Mouse (Mus musculus) frontal cortex, postnatal 36 days (tissue): Measurements from ENCODE around the gene Smox.

Source experiments
- DNase-seq, 2 experiments: peaks; one replicate each; pipeline ENCODE4 v3.0.0; 2022; ENCODE audit warnings: low spot score in 2 of 2

Smox gene

DNA sequence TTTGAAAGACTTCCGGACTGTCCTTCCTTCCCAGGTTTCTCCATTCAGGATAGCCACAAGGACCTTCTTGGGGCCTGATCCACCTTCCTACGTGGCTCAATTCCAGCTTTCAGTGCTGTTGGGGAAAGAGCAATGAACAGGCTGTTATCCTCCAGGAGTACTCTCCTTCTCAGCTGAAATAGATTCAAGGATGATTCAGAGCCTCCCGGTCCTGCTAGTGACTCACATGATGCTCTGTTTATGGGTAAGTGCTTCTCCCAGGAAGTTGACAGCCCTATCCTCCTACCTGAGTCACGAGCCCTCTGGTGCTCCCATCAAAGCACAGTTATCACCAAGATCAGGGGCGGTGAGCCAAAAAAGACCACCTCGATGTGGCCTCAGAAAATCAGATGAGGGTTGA lies 7.1 kb upstream of the Smox start:
- DNase-seq = peak in 1 of 2 experiments; percentile 54

DNA sequence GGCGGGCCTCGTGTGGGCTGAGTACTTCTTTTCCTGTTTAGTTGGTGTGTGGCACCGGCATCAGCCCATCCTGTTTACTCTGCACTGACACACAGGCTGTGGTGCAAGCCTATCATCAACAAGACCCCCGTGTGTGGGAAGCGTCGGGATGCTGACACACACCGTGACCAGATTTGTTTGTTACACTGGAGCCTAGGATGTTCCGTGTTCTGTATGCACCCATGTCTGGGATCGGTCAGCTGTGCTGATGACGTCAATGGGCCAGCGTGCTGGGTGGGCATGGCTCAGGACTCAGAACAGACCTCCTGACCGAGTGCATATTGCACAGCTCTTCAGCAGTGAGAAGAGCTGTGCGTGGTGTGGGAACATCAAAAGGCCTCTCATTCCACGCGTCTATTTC lies 6.2 kb upstream of the Smox start:
- DNase-seq = no peak

DNA sequence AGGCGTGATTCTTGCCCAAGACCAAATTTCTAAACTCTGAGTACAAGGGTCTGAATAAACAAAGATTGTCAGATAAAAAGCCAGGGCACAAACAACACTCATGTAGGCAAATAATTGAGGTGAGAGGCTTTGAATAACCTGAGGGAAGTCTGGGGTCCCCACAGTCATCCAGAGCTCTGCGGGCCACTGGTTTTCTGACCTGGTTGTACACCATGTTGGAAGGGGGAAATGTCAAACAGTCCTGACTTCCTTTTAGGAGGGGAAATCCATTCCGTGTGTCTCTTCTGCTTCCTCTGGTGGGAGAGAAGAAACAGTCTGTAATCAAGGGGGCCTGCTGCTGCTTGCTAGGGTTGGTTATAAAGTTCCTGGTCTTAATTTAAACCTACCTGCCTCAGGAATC lies 5.2 kb upstream of the Smox start:
- no peak for DNase-seq

DNA sequence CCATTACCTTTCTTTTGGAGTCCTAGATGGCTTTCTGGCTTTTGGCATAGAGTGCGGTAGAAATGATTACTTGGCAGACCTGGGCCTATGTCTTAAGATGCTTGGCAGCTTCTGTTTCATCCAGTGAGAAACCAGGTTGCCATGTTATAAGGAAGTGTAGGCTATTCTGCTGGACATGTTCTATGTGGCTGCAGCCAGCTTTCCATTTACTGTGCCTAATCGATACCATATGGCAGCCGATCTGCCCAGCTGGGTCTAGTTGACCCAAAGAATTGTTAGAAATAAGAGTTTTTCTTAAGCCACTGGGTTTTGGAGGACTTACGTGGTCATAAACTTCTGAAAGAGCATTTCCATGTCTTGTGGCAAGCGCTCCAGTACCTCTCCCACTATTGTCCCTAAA lies 4.0 kb upstream of the Smox start:
- no peak for DNase-seq

DNA sequence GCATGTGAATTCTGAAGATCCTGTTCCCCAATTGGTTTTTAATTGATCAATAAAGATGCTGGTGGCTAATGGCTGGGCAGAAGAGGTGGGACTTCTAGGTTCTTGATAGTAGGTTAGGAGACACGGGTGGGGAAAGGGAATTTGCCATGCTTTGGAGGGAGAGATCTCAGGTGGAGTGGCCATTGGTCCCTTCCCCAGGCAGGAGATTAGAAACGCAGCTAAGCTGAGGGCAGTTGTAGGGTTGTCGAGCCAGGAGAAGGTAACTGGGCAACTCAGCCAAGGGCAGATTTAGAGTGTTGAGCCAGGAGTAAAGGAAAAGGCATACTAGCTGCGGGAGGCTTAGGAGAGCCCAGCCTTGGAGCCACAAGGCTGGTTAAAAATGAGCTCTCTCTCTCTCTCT lies 3.0 kb upstream of the Smox start:
- no peak for DNase-seq

DNA sequence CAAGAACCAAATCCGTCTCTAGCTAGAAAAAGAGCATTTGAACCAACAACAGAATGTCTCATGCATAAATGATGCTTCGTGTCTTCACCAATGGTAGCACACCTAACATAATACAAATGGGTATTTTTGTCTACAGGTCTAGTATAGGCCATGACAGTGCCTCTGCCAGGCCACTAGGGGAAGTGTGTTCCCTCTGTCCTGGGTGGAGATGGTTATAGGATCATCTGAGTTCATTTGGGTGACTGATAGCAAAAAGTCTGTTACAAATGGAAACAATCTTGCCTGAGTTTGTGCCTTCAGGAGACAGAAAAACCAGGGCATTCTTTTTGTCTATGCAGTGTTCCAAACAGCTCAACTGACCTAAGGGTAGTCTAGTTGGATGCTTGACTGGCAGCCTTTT lies 2.4 kb upstream of the Smox start:
- DNase-seq = no peak

DNA sequence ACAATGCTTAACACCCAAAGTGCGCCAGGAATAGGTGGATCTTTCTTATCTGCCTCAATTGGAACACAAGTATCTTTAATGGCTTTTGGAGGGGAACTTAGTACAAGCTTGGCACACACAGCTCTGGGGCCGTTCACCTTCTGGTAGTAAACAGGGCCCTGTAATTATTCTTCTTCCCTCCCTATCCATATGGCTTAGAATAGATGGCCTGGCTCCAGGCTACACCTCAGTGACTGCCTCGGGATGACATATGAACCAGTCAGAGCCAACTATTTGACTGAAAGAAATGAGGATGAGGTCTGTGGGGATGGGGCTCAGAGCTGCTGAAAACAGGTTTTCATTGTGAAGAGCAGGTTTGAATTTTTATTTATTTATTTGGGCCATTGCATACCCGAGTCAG lies 1.7 kb upstream of the Smox start:
- no peak for DNase-seq

DNA sequence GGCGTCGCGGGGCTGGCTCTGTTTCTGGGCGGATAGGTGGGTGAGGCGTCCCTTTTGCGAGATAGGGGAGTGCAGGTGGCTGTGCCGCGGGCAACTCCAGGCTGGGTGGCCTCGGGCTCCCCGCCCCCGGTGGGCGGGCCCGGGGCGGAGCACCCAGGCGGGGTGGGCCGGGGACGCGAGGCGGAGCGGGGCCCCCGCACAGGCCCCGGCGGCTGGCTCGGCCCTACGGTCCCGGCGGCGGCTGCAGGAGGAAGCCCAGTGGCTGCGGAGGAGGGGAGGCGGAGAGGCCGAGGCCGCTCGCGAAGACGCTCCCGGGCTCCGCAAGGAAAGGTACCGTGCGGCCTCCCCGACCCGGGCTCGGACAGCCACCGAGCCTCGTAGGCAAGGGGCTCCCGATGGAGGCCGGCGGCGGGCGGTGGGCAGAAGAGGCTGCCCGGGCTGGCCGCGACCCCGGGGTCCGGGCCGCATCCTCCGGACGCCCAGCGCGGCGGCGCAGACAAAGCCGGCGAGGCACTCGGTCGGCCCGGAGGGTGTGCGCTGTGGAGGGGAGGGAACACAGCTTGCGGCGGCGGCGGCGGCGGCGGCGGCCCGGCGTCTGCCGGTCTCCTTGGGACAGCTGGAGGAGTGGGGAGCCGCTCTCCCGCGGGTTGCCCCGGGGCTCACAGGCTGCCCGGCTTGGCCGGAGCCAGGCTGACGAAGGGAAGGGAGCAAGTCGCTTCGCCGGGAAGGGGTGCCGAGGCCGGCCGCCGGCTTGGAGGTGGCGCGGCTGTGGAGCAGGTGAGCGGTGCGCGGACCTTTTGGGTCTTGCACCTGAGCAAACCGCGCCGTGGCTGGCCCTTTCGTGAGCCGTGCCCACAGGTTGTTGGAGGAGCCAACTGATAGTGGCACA lies 655 bp downstream of the Smox start:
- DNase-seq = peak; percentile 79 to 81

DNA sequence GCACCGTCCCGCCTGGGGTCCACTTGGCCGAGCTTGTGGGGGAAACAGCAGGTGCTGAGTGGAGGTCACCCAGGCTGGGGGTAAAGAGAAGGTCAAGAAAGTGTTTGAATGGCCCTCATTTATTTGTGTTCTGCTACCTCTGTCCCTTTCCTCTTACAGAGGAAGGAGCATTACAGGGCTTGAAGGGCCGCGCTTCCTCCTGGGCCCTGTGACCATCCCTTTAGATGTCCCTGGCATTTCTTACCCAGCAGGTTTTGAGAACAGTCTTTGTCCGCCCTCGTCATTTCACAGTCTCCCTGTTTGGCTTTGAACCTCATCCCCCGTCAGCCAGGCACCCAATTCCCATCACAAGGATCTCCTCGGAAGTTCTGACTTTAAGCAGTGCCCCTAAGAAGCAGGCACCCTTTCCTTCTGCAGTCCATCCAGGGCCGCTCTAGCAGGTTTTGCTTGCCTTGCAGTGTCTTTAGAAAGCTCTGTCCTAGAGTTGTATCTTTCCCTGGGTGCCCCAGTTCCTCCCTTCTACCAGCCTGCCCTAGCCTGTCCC lies 1.4 kb downstream of the Smox start:
- DNase-seq = no peak

DNA sequence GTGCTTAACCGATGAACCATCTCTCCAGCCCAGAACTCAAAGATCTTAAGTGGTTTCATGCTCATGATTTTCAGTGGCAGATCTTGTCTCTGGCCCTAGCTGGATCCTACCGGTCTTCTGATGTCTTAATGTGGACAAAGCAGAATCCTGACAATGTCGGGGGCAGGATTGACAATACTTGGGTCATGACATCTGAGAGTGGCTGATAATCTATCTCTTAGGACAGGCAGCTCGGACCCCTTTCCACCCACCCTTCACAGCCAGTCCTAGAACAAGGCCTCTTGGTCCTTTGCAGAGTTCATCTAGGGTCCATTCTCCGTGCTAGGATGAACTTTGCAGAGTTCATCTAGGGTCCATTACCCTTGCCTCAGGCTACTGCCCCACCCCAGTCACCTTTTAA lies 2.1 kb downstream of the Smox start:
- no peak for DNase-seq

DNA sequence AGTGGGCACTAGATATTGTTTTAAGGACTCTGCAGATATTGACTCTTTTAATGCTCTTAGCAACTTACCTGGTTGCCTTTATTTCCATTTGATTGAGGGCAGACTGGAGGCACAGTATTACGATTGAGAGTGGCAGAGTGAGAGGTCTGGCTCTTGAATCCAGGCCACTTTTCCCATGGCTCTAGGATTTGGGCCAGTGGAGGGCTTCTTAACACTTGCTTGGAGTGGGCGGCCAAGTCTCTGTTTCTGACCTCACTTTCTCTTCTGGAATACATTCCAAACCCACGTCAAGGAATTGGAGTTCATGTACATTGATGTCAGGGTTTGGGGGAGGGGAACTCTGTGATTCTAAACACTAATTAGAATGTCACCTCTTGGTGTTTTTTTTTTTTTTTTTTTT lies 4.0 kb downstream of the Smox start:
- DNase-seq = no peak

DNA sequence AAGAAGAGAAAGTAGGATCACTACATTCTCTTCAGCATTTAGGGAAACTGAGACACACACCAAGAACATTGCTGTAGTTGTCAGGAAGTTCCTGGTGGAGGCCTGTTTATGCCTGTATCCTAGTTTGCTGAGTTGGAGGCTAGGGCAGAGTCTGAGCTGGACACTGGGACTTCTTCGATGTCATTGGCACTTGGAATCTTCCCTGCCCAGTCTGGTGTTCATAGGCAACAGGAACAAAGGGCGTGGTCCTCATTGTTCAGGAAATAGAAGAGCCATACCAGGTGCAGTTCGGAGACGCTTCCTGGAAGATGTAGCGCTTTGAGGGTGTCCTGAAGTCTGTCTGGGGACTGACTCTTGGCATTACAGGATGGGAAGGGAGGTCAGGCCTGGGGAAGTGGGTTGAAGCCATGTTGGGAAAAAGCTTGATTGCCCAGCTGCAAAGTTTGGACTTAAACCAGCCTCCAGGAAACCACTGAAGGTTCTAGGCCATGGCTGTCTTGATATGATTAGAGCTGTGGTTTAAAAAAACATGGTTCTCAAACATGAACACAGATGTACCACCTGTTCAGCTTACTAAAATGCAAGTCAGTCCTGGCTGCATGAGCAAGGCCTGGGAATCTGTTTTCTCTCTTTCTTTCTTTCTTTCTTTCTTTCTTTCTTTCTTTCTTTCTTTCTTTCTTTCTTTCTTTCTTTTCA lies 5.0 kb downstream of the Smox start:
- DNase-seq = no peak

DNA sequence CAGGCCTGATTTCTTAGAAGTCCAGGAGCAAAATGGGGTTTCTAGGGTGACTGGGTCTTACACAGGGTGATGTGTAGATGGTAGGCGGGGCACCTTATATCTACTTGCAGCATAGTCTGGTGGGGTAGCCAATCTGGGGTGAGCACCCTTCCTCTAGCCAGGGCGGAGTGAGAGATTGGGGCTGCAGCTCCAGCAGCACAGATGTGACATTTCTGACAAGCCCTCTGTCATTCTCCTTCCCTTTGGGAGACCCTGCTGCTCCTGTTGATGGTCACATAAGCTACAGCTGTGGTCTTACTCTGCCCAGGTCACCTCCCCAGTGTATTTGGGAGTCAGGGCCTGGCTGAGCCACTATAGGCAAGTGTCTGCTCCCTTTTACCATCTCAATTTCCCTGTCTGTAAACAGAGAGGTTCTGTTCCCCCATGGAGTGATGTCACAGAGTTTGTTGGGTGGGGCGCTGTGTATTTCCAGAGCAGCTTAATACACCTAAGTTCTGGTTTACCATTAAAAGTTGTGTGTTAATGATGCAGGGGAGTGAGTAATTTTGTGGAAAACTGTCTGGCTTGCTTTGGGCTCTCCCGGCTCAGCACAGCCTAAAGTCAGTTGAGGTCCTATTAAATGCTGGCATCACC lies 6.0 kb downstream of the Smox start:
- DNase-seq = no peak

DNA sequence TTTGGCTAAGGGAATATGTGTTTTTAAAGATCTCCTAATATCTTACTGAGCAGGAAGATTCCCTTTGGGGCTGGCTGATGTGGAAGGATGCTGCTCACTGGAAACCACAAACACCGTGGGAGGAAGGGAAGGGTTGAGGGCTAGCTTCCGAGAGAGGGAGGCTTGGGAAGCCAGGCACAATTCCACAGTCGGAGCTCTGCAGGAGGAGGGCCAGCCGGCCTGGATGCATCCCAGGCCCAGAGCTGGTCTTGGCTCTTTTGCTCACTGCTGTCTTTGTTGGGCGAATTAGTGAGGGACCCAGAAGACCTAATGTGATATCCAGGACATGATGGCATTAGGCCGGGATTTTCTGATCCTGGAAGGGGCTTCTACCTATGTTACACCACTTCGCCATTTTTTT lies 6.9 kb downstream of the Smox start:
- DNase-seq = no peak

DNA sequence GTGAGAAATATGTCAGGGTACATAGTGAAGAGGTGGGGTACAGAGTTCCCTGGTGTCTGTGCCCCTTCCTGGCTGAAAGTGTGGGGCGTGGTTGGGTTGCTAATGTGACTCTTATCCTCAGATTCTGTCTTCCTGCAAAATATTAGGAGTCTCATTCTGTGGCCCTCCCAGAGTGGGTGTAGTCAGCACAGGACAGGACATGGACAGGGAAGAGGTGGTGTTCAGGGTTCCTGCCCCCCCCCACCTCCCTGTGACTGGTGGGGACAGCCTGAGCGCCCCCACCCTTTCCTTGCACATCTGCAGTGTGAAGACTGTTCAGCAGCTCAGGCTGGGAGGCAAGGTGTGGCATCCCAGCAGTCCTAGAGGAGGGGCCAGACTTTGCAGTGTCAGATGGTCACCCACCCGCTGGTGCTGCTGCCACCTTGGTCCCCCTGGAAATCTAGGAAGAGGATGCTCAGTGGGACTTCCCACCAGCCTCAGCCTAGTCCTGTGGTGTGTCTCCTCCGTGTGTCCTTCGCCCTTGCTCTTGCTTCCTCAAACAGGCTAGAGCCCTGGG lies 8.1 kb downstream of the Smox start:
- no peak for DNase-seq

DNA sequence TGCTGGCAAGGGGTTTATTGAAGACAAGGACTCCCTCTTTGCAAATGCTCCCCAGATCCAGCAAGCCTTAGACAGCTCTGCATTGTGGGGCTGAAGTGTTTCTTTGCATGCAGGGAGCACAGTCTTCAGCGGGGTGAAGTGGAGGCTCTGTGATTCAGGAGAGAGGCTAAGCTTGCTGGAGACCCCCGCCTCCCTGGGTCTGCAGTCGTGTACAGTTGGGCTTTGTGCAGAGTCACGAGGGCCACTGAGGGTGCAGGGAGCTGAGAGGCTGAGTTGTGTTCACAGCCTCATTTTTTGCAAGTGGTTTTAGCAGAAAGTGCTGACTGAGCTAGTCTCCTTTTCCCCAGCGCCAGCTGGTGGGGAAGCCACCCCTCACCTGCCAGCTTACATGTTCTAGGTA lies 10.6 kb downstream of the Smox start:
- no peak for DNase-seq

DNA sequence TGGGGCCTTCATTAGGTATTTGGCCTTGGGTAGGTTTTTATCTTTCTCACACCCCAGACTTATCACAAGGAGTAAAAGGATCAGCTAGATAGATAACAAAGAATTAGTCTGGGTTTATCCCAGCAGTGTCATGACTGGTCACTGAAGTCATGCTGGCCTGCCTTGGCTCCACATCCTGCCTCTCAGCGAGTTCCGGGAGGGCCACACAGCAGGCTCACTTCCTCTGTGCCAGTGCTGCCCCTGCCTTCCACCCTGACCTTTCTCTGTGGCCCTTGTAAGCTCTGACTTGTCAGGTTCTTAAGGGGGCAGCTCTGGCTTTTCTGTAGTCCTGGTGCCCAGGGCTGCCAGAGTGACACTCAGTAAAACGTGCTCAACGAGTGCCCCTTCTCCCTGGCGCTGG lies 11.3 kb downstream of the Smox start:
- DNase-seq = no peak

DNA sequence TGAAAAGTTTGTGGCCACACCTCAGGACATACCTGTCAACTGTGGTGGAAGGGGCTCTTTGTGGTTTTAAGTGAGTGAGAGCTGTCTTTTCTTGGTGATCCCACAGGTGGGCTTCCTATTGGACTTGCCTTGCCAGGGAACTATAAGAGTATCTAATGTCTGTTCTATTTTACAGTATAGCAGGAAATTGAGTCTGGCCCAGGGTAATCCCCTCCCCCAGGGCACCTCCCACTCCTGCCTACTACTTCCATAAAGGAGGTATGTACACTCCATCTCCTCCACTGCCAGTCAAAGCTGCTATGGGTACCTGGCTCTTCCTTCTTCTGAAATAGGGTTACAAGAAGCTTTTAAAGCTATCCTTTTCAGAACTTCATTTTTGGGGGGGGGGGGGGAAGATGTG lies 14.1 kb downstream of the Smox start:
- DNase-seq = no peak

DNA sequence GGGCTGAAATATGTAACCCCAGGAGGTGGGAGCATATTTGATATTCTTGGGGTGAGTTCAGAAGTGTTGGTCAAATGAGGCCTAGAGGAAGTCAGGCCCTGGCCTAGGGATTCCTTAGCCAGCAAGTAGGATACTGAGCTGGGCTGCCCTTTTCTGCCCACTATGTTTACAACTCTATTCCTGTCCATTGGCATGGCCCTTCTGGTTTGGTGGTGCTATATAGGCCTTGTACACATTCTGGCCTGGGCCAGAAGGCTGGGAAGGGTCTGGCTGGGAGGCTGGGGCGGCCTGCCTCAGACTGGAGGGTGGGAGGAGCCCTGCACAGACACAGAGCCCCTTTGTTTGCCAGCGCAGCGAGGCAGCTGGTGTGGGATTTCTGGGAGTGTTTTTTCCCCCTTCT lies 15.1 kb downstream of the Smox start:
- DNase-seq = no peak

DNA sequence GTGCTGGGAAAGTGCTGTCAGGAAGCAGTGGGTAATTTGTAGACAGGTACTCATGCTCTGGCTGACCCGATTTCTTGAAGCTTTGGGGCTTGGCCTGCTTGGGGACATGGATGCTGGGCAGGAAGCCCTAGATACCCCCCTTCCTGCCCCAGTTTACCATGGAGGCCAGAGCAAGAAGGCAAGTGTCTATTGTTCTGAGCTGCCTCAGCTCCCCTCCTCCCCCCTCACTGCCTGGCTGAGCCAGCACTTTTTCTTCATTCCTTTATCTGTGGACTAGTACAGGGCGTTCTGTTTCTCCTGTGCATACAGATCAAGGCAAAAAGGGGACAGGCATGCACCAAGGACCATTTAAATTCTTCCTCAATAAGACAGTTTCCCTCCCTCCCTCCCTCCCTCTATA lies 17.2 kb downstream of the Smox start:
- peak in 1 of 2 experiments; percentile 45 for DNase-seq

DNA sequence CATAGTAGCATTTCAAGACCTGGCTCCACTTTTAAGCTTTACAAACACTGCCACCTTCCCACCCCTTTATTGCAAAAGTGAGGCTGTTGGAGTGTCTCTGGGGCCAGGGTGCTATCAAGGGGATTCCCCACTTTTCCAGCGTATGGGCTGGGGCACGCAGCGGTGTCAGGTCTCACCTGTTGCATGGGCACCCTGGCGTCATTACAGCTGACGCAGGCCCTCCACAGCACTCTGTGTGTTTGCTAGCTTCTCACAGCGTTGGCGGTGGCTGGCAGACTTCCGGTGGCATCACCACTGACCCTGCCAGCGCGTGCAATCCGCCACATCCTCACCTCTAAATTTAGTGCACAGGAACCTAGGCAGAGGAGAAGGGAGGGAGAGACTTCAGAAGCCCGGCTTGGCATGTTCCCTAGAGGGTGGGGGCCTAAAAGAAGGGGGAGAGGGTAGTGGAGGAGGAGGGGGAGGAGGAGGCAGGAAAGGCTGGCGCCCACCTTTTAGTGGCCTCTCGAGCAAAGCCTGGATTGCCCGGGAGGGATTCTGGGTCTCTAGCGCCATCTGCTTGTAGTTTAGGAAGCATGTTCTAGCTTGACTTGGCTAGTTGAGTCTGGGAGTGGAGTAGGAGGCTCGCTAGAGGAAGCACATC lies 18.5 kb downstream of the Smox start:
- DNase-seq = peak; percentile 57 to 68

DNA sequence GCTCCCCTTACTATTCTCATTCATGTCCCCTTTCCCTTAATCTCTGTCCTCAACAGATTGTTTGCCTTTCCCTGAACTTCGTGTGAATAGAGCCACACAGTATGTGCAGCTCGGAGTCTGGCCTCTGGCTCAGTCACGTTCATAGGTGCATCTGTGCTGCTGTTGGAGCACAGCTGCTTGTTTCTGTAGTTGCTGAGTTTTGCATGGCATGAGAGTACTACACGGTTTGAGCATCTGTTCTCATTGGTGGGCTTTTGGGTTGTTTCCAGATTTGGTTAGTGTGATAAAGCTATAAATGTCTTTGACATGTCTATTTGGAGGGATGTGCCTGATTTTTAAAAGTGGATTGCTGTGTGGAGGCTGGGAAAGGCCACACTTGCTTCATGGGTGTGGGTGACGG lies 19.2 kb downstream of the Smox start:
- DNase-seq = no peak
